Mouse (Mus musculus): ENCODE measurements around the gene Erg.

The Erg gene

DNA sequence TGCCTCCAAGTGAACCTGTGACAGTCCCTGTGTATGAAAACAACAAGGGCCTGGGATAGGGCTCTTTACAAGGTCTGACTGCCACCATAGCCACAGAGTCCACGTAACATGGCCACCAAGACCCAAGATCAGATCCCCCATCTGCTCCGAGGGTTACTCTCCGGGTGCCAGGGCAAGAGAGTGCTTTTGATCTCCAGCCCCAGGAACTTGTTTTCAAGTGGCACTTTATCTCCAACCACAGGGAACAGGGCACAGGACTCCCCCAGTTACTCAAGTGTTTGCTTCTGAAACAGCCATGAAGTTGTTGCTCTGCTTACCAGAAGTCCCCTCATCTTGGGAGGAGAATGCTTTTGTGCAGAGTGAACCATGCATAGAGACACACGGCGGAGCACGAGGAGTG lies 237.0 kb downstream of the Erg start:
- DNase-seq (ENCODE audit: low spot score) = no peak

DNA sequence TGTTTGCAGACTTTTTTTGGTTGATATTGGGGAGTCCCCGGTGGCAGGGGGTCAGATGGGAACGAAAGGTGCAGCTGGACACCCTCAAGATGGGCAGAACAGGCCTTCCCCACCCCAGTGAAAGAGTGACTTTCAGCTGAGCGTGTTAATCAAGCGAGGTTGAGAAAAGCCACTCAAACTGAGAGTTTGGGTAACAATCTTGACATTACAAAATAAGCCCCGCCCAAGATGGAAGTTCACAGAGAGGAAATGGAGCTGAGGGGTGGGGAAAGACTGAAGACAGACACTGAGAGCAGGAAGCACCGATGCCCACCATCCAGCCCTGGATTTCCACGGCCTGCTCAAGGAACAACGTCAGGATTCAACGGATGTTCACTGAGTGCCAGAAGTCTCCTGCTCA lies 237.8 kb downstream of the Erg start:
- DNase-seq (ENCODE audit: low spot score) = no peak

DNA sequence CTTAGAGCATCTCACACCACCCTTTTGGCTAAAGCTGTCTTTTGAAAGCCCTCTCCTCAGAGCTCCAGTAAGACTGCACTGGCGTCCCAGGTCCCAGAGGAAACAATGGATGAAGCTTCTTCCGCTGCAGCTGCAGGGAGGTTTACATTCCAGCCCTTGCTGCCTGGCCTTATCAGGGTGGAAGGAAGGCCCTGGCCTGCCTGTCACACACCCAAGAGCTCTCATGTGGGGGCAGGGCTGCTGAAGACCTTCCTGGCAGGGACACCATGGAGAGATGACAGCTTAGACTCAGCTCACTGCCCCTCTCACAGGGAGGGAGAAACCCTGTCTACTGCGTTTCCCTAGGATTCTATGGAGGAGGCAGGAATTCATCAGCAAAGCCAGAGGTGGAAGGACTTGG lies 239.2 kb downstream of the Erg start:
- no peak for DNase-seq (ENCODE audit: low spot score)

DNA sequence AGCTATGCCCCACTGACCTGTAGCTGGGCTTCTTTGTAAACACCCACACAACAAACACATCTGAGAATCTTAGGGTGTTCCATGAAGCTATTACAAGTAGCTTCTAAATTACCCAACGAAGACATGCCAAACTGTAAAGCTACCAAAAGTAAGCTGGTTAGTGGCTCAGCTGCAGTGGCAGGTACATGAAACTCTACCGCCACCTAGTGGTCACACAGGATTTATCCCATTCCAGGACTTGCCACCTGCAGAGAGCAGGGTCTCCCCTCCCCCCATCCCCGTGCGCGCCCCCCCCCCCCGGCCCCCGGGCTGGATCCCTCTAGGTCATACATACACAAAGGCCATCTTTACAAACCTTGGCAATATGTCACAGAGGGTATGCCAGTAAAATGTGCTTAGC lies 240.5 kb downstream of the Erg start:
- peak; percentile 59 for DNase-seq (ENCODE audit: low spot score)

DNA sequence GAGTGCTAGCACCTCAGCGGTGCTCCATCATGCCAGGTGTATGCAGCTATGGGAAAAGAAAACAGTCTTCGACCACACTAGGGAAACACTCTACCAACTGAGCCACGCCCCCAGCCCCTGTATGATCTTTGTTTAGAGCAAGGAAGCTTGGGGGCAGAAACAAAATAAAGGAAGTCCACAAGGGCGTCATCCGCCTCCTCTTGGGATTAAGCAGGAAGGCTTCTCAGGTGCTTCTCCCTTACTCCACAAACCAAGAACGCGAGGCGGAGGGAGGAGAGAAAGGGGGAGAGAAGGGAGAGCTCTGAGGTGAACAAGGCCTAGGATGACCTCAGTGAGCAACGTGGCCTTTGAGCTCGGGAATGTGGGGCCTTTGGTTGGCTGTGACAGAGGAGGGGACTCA lies 241.4 kb downstream of the Erg start:
- DNase-seq (ENCODE audit: low spot score) = no peak

DNA sequence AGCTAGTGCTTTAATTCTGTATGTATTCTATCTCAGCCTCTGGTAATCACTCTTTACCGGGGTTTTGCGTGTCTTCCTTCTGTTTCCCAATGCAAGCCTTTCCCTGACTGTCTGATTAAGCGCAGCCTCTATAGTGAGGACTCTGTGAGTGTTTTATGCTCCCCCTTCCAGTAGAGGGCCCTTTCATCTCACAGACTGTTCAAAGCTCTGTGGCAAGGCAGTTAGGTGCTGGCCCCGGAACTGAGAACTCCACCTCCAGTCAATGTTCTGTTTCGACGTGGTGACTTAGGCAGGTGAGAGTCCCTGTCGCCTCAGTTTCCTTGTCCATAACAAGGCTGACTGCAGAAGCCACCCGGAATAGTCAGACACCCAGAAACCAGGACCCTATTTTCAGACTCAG lies 244.4 kb downstream of the Erg start:
- DNase-seq (ENCODE audit: low spot score) = no peak

DNA sequence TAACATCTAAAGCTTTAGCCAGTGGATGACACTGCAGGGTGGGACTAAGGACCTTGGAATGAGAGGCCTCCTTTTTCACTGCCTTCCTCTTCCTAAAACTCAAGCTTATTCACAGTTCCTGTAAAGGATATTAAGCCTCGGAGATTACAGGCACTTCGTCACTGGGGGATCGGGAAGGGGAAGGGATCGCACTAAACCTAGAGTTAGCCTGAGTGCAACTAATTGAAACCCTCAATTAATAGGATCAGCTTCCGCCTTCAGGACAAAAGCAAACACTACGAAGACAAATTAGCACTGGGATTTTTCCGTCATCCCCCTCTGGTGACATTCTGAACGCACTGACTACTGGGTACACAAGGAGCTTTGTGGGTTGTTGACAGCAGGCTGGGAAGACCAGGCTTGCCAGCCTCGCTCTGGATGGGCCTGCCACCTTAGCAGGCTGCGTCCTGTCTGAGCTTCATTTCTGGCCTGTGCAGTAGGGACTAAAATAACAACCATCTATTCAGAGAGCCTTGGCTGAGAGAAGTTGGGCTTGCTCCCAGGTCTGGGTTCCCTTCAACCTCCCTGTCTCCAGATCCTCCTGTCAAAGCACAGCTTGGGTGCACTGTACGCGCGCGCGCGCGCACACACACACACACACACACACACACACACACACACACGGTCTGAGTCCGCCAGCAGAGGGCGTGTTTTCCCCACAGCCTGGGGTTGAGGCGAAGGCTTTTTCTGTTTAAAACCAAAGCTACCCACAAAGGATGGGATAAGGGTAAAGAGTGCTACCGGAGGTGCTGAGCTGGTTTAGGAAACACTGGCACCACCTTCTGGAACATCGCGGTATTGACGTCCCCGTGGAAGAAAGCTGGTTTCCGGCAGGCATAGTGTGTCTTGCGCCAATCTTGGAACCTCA lies 245.3 kb downstream of the Erg start:
- peak; percentile 65 for DNase-seq (ENCODE audit: low spot score)

DNA sequence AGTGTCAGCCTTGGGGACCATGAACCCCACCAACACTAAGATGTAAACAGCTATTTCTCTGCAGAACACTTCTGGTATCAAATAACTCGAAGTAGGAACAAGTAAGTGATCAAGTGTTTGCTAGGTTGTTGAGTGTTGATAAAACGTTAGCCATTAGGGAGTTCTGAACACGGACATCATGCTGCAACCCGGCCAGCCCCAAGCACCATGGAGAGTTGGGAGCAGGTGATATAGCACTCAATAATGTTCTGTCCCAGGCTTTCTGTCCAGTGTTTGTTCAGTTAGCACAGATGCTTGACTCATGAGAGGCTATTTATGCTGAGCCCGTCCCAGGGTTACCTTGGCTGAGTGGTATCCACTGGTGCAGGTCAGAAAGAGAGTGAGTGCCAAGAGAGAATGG lies 254.2 kb downstream of the Erg start:
- no peak for DNase-seq (ENCODE audit: low spot score)

DNA sequence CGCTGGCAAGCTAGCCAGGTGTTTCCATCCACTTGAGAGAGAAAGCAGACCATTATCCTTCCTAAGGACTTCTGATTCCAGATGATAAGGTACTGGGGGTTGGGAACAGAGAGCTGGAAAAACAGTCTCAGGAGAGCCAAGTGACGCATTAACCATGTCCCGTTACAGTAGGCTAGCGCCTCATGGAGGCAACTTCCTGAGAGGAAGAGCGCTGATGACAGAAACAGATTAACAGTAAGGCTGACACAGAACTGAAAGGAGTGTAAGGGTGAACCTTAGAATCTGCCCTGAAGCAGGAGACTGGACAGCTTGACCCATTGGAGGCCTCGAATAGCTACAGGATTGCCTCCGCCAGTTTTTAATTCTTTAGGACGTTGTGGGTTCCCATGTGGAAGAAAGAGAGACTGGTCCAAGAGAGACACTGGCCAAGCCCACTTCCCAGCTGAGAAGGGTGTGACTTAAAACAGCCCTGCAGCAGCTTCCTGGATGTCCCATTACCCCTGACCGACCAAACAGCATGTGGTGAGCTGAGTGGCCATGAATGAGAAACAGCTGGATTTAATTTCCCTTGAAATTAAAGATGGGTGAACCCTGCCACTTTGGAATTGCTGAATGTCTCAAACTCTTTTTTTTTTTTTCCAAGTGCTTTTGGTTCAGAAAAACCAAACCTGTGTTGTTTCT lies 264.3 kb downstream of the Erg start:
- no peak for DNase-seq (ENCODE audit: low spot score)
